Mouse (Mus musculus) spleen, embryonic (tissue): Measurements from ENCODE around the gene Phldb2.

Experiments
- CTCF ChIA-PET: fragments of 350-600 bp; sonication (Branson Sonifier 250); formaldehyde crosslinking; loops from one replicate; lab custom pipeline; 2022; lab: Charles Lee

Phldb2 gene

GRCm38 (mm10) chr16:45894998-45895397 lies 58.4 kb downstream of the Phldb2 start:
- CTCF ChIA-PET, result no interaction called here

- CTCF ChIA-PET, result interaction anchor here (0.7 kb wide), 1 partner anchor 56 kb away, joined by 3 read pairs; no protein-coding TSS in a partner anchor
These were observed 59.6 kb downstream of the Phldb2 start for GRCm38 (mm10) chr16:45893796-45894195.

DNA sequence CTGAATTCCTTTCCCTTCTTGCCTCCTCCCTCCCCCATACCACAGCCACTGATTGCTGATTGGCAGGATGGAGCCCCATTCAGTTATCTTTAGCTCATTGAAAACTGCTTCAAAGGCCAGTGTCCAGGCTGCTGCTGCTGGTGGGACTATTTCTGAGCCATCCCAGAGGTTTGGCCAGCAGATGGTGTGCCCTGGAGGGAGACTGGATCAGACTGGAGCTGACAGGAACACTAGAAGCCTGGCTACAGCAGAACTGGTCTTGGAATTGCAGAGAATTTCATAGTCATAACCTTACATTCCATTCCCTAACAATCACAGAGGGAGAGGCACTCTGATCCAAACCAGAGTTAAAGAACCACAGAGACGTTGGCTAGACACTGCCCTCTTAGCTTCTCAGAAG lies 60.5 kb downstream of the Phldb2 start:
- CTCF ChIA-PET, result no interaction called here

- CTCF ChIA-PET, result no interaction called here
These were observed 62.8 kb downstream of the Phldb2 start for GRCm38 (mm10) chr16:45890471-45891200.

DNA sequence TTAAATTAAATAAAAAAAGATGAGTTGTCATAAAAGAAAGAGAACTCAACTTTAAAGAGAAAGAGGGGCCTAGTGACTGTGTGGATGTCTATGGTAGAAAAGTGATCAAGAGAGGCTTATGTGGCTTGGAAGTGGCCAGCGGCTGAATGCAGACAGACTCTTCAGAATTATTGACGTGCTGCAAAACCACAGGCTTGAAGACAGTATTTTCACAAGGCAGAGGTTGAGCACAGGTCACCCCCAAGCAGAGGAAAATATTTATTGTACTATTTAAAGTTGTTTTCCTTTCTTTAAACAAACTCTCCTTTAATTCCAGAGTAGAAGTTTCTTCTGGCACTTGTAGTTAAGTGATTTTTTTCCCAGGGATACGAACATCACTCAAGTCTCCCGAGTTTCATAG lies 63.8 kb downstream of the Phldb2 start:
- CTCF ChIA-PET, result no interaction called here

DNA sequence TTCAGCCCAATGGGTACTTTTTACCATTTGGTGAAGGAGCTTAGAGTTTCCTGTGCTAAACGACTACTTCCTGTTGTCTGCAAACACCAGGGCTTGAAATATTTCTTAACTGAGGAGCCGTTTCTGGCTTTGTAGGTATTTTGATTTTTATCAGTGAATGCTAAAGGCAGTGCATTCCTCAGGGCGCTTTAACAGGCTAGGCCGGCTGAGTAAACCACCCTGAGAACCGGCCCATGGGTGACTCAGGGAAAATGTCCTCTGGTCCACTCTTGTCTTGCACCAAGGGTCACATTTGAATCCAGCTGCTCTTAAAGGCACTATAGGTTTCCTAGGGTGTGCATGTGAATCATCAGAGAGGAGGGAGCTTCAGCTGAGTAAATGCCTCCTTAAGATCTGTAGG lies 66.8 kb downstream of the Phldb2 start:
- CTCF ChIA-PET, result interaction anchor here (0.7 kb wide), 1 partner anchor 758 kb away, joined by 3 read pairs; no protein-coding TSS in a partner anchor

DNA sequence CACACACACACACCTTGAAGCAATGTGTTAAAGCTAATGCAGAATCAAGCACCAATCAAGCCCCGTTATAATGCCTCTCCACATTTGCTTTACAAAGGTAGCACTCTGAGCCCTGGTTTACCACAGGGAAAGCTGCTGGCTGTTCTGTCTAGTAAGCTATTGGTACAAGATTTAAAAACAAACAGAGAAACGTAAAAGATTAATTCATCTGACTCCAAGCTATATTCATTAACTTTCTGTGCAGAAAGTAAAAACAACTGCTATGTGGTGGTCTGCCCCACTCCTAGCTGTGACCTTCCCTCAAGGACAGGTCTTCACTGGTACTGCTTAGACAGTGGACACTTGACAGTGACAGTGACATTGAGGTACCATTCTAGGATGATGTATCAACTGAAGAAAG lies 69.2 kb downstream of the Phldb2 start:
- CTCF ChIA-PET, result no interaction called here

GRCm38 (mm10) chr16:45881177-45881832 lies 72.1 kb downstream of the Phldb2 start:
- CTCF ChIA-PET, result no interaction called here

GRCm38 (mm10) chr16:45880101-45880751 lies 73.2 kb downstream of the Phldb2 start:
- CTCF ChIA-PET, result no interaction called here

DNA sequence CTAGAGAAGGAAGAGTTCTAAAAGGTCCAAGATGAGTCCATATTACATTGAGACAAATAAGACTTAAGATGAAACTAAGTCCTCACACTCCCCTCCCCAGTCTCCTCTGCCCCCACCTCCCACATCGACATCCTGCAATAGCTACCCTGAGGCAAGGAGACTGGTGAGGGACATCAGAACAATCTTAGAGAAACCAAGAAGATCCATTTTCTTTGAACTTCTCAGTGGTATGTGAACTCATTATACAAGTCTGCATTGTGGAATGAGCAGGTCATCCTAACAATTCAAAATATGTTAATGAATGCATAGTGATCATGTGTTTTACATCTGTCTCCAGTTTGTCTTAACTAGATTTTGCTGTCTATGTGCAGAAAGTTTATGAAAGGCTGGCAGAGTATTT lies 75.7 kb downstream of the Phldb2 start:
- CTCF ChIA-PET, result no interaction called here

DNA sequence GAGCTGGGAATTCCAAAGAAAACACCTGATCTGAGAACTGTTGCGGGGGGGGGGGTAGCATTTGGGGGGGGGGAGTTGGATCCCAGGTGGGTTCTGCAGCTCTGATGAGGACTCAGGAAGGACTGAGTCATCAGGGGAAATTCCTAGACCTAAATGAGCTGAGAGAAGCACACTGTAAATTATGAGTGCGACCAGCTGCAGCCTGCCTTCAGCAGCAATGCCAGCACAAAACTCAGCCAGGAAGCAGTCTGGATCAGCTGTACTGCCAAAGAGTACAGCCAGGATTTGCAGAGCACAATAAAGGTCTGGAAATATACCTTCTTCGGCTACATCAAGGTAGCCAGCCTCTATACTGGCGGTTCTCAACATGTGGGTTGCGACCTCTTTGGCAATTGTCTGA lies 76.2 kb downstream of the Phldb2 start:
- CTCF ChIA-PET, result no interaction called here

- CTCF ChIA-PET, result no interaction called here
These were observed 80.0 kb downstream of the Phldb2 start for GRCm38 (mm10) chr16:45873397-45873796.

- CTCF ChIA-PET, result no interaction called here
These were observed 82.0 kb downstream of the Phldb2 start for GRCm38 (mm10) chr16:45871286-45871976.

- CTCF ChIA-PET, result no interaction called here
These were observed 82.7 kb downstream of the Phldb2 start for GRCm38 (mm10) chr16:45870651-45871050.

DNA sequence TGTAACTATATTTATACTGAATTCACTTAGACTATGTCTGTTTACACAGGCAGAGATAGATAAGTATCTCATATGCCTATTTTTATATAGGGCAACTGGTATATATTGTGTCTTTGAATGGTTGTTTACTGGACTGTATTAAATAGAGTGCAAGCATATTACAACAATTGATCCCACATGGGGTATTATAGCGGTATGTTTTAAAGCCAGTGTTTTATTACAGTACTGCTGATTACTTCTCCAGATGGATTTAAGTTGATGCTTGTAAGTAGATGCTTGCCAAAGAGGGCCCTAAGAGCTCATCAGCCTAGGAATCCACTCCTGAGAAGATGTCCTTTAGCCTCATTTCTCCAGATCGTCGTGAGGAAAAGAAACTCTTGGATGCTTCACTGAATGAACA lies 84.4 kb downstream of the Phldb2 start:
- CTCF ChIA-PET, result no interaction called here

GRCm38 (mm10) chr16:45857277-45857863 lies 96.0 kb downstream of the Phldb2 start:
- CTCF ChIA-PET, result no interaction called here

DNA sequence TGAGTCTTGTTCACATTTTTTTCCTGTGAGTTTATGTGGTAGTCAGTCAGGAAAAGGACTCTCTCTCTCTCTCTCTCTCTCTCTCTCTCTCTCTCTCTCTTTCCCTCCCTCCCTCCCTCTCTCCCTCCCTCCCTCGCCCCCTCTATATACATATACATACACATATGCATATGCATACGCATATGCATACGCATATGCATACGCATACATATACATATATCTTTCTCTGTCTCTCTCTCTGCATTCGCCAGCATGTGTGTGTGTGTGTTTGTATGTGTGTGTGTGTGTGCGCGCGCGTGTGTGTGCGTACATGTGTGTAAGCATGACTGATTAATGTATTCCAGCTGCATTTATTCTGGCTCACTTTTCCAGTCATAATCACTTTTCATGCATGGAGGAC lies 98.9 kb downstream of the Phldb2 start:
- CTCF ChIA-PET, result no interaction called here

DNA sequence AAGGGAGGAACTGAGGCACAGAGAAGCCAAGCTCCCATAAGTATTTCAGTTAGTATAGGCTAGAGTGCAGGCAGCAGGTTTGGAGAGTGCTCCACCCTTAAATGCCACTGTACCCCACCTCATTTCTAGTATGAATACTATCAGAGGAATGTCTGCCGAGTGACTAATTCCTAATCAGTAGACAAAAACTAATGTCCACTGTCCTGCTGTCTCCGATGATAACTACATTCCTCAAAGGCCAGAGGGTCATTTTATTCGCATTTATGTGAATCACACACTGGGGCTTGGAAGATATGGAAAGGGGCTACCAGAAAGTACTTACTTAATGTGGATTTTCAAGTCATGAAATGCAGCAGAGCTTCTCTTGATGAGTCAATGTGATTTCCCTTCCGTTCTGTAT lies 104.4 kb downstream of the Phldb2 start:
- CTCF ChIA-PET, result no interaction called here

DNA sequence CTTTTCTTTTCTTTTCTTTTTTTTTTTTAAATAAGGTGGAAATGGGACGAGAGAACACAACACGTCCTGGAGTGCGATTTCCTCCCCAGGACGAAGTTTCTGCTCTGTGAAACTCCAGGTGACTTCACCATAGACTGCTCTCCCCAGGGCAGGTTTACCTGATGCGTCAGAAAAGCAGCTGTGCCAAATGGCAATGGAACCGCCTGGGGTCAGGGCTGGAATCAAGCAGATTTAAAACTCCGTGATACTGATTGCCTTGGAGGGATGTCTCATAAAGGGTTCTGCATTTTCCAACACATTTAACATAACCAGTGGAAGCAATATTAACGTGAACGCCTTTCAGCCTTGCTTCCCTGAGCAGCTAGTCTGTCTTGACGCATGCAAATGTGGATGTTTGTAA lies 108.5 kb downstream of the Phldb2 start:
- CTCF ChIA-PET, result no interaction called here

DNA sequence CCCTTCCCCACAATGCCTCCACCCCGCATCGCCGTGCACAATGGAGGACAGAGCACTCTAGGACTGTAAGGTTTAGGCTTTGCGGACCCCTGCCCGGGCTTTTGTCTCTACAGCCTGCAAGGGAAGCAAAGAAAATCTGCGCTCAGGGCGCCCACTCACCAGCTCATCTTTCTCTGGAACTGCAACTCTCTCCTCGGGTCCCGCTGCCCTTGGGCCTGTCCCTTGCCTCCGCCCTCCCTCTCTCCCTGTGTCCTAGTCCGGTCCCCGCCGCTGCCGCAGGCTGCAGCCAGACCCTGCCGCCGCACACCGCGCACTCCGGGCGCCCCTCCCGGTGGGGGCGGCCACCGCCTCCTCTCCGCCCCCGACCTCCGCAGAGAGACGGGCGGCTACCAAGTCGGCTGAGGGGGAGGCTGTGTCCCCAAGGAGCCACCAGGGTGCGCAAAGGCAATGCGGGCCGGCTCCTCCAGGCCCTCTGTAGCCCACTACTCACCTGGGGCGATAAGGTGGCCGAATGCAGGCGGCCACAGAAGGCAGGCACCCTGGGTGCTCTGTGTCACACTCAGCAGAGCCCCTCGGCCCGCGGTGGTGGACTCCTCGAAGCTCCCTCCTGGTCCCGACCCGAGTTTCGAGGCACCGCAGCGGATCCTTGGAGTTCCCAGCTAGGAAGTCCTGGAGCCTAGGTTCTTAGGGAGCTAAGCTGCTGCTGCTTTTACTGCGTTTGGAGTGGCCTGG lies 109.2 kb downstream of the Phldb2 start:
- CTCF ChIA-PET, result no interaction called here

- CTCF ChIA-PET, result no interaction called here
These were observed 110.0 kb downstream of the Phldb2 start for GRCm38 (mm10) chr16:45843351-45843891.
